In genomic region chr15:82347303-82347676, GRCm38 (mm10) we compare ENCODE assay signal across 8 mouse cellular contexts. TPM values are rescaled to one million over a fixed set of nuclear protein-coding genes. Genes with fewer than 3 reads are reported as not detected.
DNase-seq lines count a peak whose midpoint lies in the region; ATAC-seq and TF ChIP-seq lines count a peak whose summit lies in the region.

No protein-coding gene starts in this region.

- H3K9ac ChIP-seq in liver, adult 2 months (ENCODE audit: low read depth, low read length): peak overlapping the region; percentile 63
- peak overlapping the region; percentile 79; the same call in 1 of the 2 replicates for H3K9ac ChIP-seq in embryonic facial prominence, embryonic 14.5 days (ENCODE audit: low read depth, low read length)
- H3K9ac ChIP-seq in intestine, postnatal 0 days (ENCODE audit: low read depth, low read length): peak overlapping the region; percentile 57; the same call in 1 of the 2 replicates
- peak overlapping the region; percentile 56; the same call in 1 of the 2 replicates for H3K9ac ChIP-seq in neural tube, embryonic 15.5 days (replicated peaks)

- peak overlapping the region; percentile 55 for H3K27ac ChIP-seq in liver, adult 2 months (replicated peaks; ENCODE audit: insufficient read depth, low read depth, low read length)
- 0 out of 2 replicates have a peak overlapping the region, but pooled peaks have one; percentile 75 for H3K27ac ChIP-seq in embryonic facial prominence, embryonic 14.5 days (replicated peaks; ENCODE audit: low read depth, low read length)
- H3K27ac ChIP-seq in intestine, postnatal 0 days (ENCODE audit: low read depth, low read length): peak overlapping the region; percentile 87
- no peak overlapping the region for H3K27ac ChIP-seq in neural tube, embryonic 15.5 days (replicated peaks)

- no peak for DNase-seq in liver, adult 2 months (ENCODE audit: extremely low read depth, low read depth, low spot score)
- DNase-seq in liver: no peak
- DNase-seq in embryonic facial prominence, embryonic 14.5 days (ENCODE audit: low spot score): no peak
- DNase-seq in adrenal gland, postnatal 10 days: no peak
- no peak for DNase-seq in gastrocnemius, postnatal 10 days
- no peak for DNase-seq in adrenal gland, postnatal 36 days

- TF ChIP-seq CTCF in liver, adult 2 months (IDR thresholded peaks at IDR 0.05; ENCODE audit: low read depth, low read length): no peak
- TF ChIP-seq CTCF in intestine, postnatal 0 days (IDR thresholded peaks at IDR 0.05; ENCODE audit: low read depth): no peak

- H3K4me3 ChIP-seq in liver, adult 2 months (ENCODE audit: insufficient read depth, low read depth, low read length): peak overlapping the region; percentile 56
- H3K4me3 ChIP-seq in embryonic facial prominence, embryonic 14.5 days (ENCODE audit: low read depth, low read length): peak overlapping the region; percentile 71
- peak overlapping the region; percentile 60 for H3K4me3 ChIP-seq in intestine, postnatal 0 days (ENCODE audit: low read depth, low read length)
- H3K4me3 ChIP-seq in neural tube, embryonic 15.5 days (replicated peaks): peak overlapping the region; percentile 74

- 51% methylated on average over 4 of the region's 4 CpGs for WGBS in liver, adult 2 months
- 81% methylated on average over 4 of the region's 4 CpGs for WGBS in embryonic facial prominence, embryonic 14.5 days
- WGBS in intestine, postnatal 0 days: 61% methylated on average over 4 of the region's 4 CpGs
- 87% methylated on average over 4 of the region's 4 CpGs for WGBS in neural tube, embryonic 15.5 days

- H3K4me1 ChIP-seq in liver, adult 2 months (ENCODE audit: control insufficient read depth, insufficient read depth, low read length): peaks cover 39% of the 10 kb centered on the region
- peaks cover 10% of the 10 kb centered on the region; the same call in 1 of the 2 replicates for H3K4me1 ChIP-seq in embryonic facial prominence, embryonic 14.5 days (ENCODE audit: control insufficient read depth, insufficient read depth, low read length)
- H3K4me1 ChIP-seq in intestine, postnatal 0 days (replicated peaks; ENCODE audit: control insufficient read depth, insufficient read depth, low read length): peaks cover 26% of the 10 kb centered on the region
- peaks cover 34% of the 10 kb centered on the region for H3K4me1 ChIP-seq in neural tube, embryonic 15.5 days

- no peaks in the 10 kb centered on the region for H3K27me3 ChIP-seq in liver, adult 2 months (ENCODE audit: control insufficient read depth, insufficient read depth, low read length)
- no peaks in the 10 kb centered on the region for H3K27me3 ChIP-seq in embryonic facial prominence, embryonic 14.5 days (replicated peaks; ENCODE audit: control insufficient read depth, insufficient read depth, low read length)
- no peaks in the 10 kb centered on the region for H3K27me3 ChIP-seq in intestine, postnatal 0 days (replicated peaks; ENCODE audit: control insufficient read depth, insufficient read depth, low read length)
- no peaks in the 10 kb centered on the region for H3K27me3 ChIP-seq in neural tube, embryonic 15.5 days (replicated peaks)

- no peak for ATAC-seq in embryonic facial prominence, embryonic 14.5 days (ENCODE audit: low read depth)
- ATAC-seq in intestine, postnatal 0 days: no peak
- ATAC-seq in neural tube, embryonic 15.5 days (ENCODE audit: low FRiP score): no peak

- TF ChIP-seq POLR2A in liver, adult 2 months (IDR thresholded peaks at IDR 0.05; ENCODE audit: extremely low read depth, insufficient read depth, low read length): no peak

- peaks cover 20% of the 10 kb centered on the region for H3K36me3 ChIP-seq in liver, adult 2 months (ENCODE audit: control insufficient read depth, insufficient read depth, low read length)
- peaks cover 49% of the 10 kb centered on the region for H3K36me3 ChIP-seq in embryonic facial prominence, embryonic 14.5 days (ENCODE audit: control insufficient read depth, insufficient read depth, low read length)
- H3K36me3 ChIP-seq in intestine, postnatal 0 days (ENCODE audit: control insufficient read depth, insufficient read depth): peaks cover 35% of the 10 kb centered on the region
- H3K36me3 ChIP-seq in neural tube, embryonic 15.5 days: peaks cover 33% of the 10 kb centered on the region

- no peaks in the 10 kb centered on the region for H3K9me3 ChIP-seq in embryonic facial prominence, embryonic 14.5 days (ENCODE audit: control insufficient read depth, low read length)
- no peaks in the 10 kb centered on the region for H3K9me3 ChIP-seq in intestine, postnatal 0 days (ENCODE audit: control insufficient read depth)
- H3K9me3 ChIP-seq in neural tube, embryonic 15.5 days (replicated peaks): no peaks in the 10 kb centered on the region

- H3K4me2 ChIP-seq in embryonic facial prominence, embryonic 14.5 days (ENCODE audit: low read depth, low read length): peak overlapping the region; percentile 96
- H3K4me2 ChIP-seq in intestine, postnatal 0 days (replicated peaks; ENCODE audit: low read depth): peak overlapping the region; percentile 67
- peak overlapping the region; percentile 83 for H3K4me2 ChIP-seq in neural tube, embryonic 15.5 days

- H3K79me2 ChIP-seq in liver, adult 2 months (ENCODE audit: control insufficient read depth, insufficient read depth, low read length): peaks cover 12% of the 10 kb centered on the region; the same call in 1 of the 2 replicates

RNA-seq across cellular contexts. Expression of gene Ndufa6, which starts 6.8 kb away (rescaled TPM):
- 931 and 1,175 TPM in 2 replicates for total RNA-seq in liver, adult 2 months (2014; rRNA removed)
- polyA plus RNA-seq in liver, adult 2 months (2012; rRNA removed): 441 and 456 TPM in 2 replicates
- 325 and 390 TPM in 2 replicates for polyA plus RNA-seq in embryonic facial prominence, embryonic 14.5 days (2014; fragmentation: Nextera tagmentation; extraction: Ambion mirVana)
- polyA plus RNA-seq in intestine, postnatal 0 days (2015; fragmentation: Nextera tagmentation; extraction: Ambion mirVana): 830 and 832 TPM in 2 replicates
- 409 and 417 TPM in 2 replicates for polyA plus RNA-seq in neural tube, embryonic 15.5 days (2015; fragmentation: Nextera tagmentation; extraction: Ambion mirVana)
- 100 to 1,000 TPM; 629 to 669 TPM for total RNA-seq in adrenal gland, postnatal 10 days (2021)
- total RNA-seq in gastrocnemius, postnatal 10 days (2021): 100 to 1,000 TPM; 362 to 411 TPM
- total RNA-seq in adrenal gland, postnatal 36 days (2021): 100 to 1,000 TPM; 439 to 578 TPM

RNA-seq across cellular contexts. Expression of gene Smdt1, which starts 8.5 kb away (rescaled TPM):
- 137 and 141 TPM in 2 replicates for total RNA-seq in liver, adult 2 months (2014; rRNA removed)
- 165 and 186 TPM in 2 replicates for polyA plus RNA-seq in liver, adult 2 months (2012; rRNA removed)
- 242 and 262 TPM in 2 replicates for polyA plus RNA-seq in embryonic facial prominence, embryonic 14.5 days (2014; fragmentation: Nextera tagmentation; extraction: Ambion mirVana)
- 448 and 457 TPM in 2 replicates for polyA plus RNA-seq in intestine, postnatal 0 days (2015; fragmentation: Nextera tagmentation; extraction: Ambion mirVana)
- 392 and 440 TPM in 2 replicates for polyA plus RNA-seq in neural tube, embryonic 15.5 days (2015; fragmentation: Nextera tagmentation; extraction: Ambion mirVana)
- 100 to 1,000 TPM; 159 to 168 TPM for total RNA-seq in adrenal gland, postnatal 10 days (2021)
- total RNA-seq in gastrocnemius, postnatal 10 days (2021): 100 to 1,000 TPM; 143 to 156 TPM
- total RNA-seq in adrenal gland, postnatal 36 days (2021): 100 to 1,000 TPM; 166 to 186 TPM

RNA-seq across cellular contexts. Expression of gene Pheta2, which starts 8.5 kb away (rescaled TPM):
- total RNA-seq in liver, adult 2 months (2014; rRNA removed): 0.09 and 0.54 TPM in 2 replicates
- polyA plus RNA-seq in liver, adult 2 months (2012; rRNA removed): 0.10 and 0.19 TPM in 2 replicates
- 12.9 and 15.3 TPM in 2 replicates for polyA plus RNA-seq in embryonic facial prominence, embryonic 14.5 days (2014; fragmentation: Nextera tagmentation; extraction: Ambion mirVana)
- 5.4 and 5.5 TPM in 2 replicates for polyA plus RNA-seq in intestine, postnatal 0 days (2015; fragmentation: Nextera tagmentation; extraction: Ambion mirVana)
- 2.4 and 6.6 TPM in 2 replicates for polyA plus RNA-seq in neural tube, embryonic 15.5 days (2015; fragmentation: Nextera tagmentation; extraction: Ambion mirVana)
- 1 to 10 TPM; 3.5 to 3.7 TPM for total RNA-seq in adrenal gland, postnatal 10 days (2021)
- total RNA-seq in gastrocnemius, postnatal 10 days (2021): 1 to 10 TPM; 3.0 to 4.9 TPM
- total RNA-seq in adrenal gland, postnatal 36 days (2021): 1 to 10 TPM in 1 of 2 experiments, under 1 TPM in 1; 0.59 to 1.1 TPM

RNA-seq across cellular contexts. Expression of gene Naga, which starts 8.6 kb away (rescaled TPM):
- 29.6 and 30.1 TPM in 2 replicates for total RNA-seq in liver, adult 2 months (2014; rRNA removed)
- polyA plus RNA-seq in liver, adult 2 months (2012; rRNA removed): 61.9 and 67.0 TPM in 2 replicates
- polyA plus RNA-seq in embryonic facial prominence, embryonic 14.5 days (2014; fragmentation: Nextera tagmentation; extraction: Ambion mirVana): 55.7 and 65.8 TPM in 2 replicates
- polyA plus RNA-seq in intestine, postnatal 0 days (2015; fragmentation: Nextera tagmentation; extraction: Ambion mirVana): 1,439 and 1,503 TPM in 2 replicates
- 33.4 and 41.8 TPM in 2 replicates for polyA plus RNA-seq in neural tube, embryonic 15.5 days (2015; fragmentation: Nextera tagmentation; extraction: Ambion mirVana)
- total RNA-seq in adrenal gland, postnatal 10 days (2021): 10 to 100 TPM; 57.0 to 62.5 TPM
- total RNA-seq in gastrocnemius, postnatal 10 days (2021): 10 to 100 TPM; 24.6 to 27.3 TPM
- 10 to 100 TPM; 59.1 to 68.1 TPM for total RNA-seq in adrenal gland, postnatal 36 days (2021)

RNA-seq across cellular contexts. Expression of gene Cyp2d22, which starts 32.8 kb away (rescaled TPM):
- total RNA-seq in liver, adult 2 months (2014; rRNA removed): 83.3 and 105 TPM in 2 replicates
- polyA plus RNA-seq in liver, adult 2 months (2012; rRNA removed): 316 and 337 TPM in 2 replicates
- 5.4 and 5.6 TPM in 2 replicates for polyA plus RNA-seq in embryonic facial prominence, embryonic 14.5 days (2014; fragmentation: Nextera tagmentation; extraction: Ambion mirVana)
- 5.7 and 7.6 TPM in 2 replicates for polyA plus RNA-seq in intestine, postnatal 0 days (2015; fragmentation: Nextera tagmentation; extraction: Ambion mirVana)
- 2.1 and 3.3 TPM in 2 replicates for polyA plus RNA-seq in neural tube, embryonic 15.5 days (2015; fragmentation: Nextera tagmentation; extraction: Ambion mirVana)
- total RNA-seq in adrenal gland, postnatal 10 days (2021): 10 to 100 TPM; 32.2 to 35.4 TPM
- 10 to 100 TPM; 10.8 to 14.5 TPM for total RNA-seq in gastrocnemius, postnatal 10 days (2021)
- 10 to 100 TPM; 34.1 to 36.4 TPM for total RNA-seq in adrenal gland, postnatal 36 days (2021)
